Mouse (Mus musculus) ES-Bruce4 (cell line): Measurements from ENCODE around the gene Gm3164. TPM values are rescaled to one million over a fixed set of nuclear protein-coding genes. Genes with fewer than 3 reads are reported as not detected.
"Not testable (repeated sequence)": the region's sequence is repeated elsewhere in the genome, so short reads cannot be mapped to it uniquely, and the experiment has no call there.

Source experiments
- H3K27ac ChIP-seq: 2 replicates; pipeline ENCODE4 v1.5.1; 2012; ENCODE audit warnings: low read length, inconsistent platforms; ENCODE audit not compliant: insufficient read depth
- H3K27me3 ChIP-seq: 2 replicates; pipeline ENCODE4 v1.6.1; 2012; ENCODE audit warnings: mild to moderate bottlenecking, low read length, inconsistent platforms; ENCODE audit not compliant: control insufficient read depth, poor library complexity, insufficient read depth, severe bottlenecking
- H3K36me3 ChIP-seq: 2 replicates; pipeline ENCODE4 v1.6.1; 2012; ENCODE audit warnings: inconsistent platforms, mild to moderate bottlenecking, low read length, moderate library complexity; ENCODE audit not compliant: control insufficient read depth, poor library complexity, insufficient read depth, severe bottlenecking
- H3K4me1 ChIP-seq: one replicate; pipeline ENCODE4 v1.8.1; 2011; ENCODE audit warnings: low read length; ENCODE audit not compliant: control insufficient read depth, insufficient read depth
- H3K4me3 ChIP-seq: 2 replicates; pipeline ENCODE4 v1.5.1; 2011; ENCODE audit warnings: low read depth, mild to moderate bottlenecking, low read length
- H3K9ac ChIP-seq: 2 replicates; pipeline ENCODE4 v1.6.1; 2012; ENCODE audit warnings: low read depth, mild to moderate bottlenecking, inconsistent platforms; ENCODE audit not compliant: poor library complexity, severe bottlenecking
- H3K9me3 ChIP-seq: replicated peaks from 2 replicates; pipeline ENCODE4 v1.6.1; 2012; ENCODE audit warnings: mild to moderate bottlenecking, low read length, inconsistent platforms; ENCODE audit not compliant: control insufficient read depth, poor library complexity, insufficient read depth, severe bottlenecking
- polyA plus RNA-seq: library from polyadenylated mRNA; stranded (reverse); fragments of >200 nt; gene quantifications from 2 replicates; pipeline ENCODE4 v1.2.4, GENCODE M21; 2011; ENCODE audit warnings: low read depth; ENCODE audit not compliant: missing spikeins, insufficient read depth, insufficient read length

The Gm3164 gene
- 1.2 TPM in 1 of 2 replicates, not detected in the other for polyA plus RNA-seq

GRCm38 (mm10) chr14:4414965-4415835 lies at the start of gene Gm3164:
Gene Gm3164, plus strand, starts transcription at chr14:4415448.
- not testable (repeated sequence) for H3K9ac ChIP-seq, H3K27ac ChIP-seq

GRCm38 (mm10) chr14:4368991-4369390 lies 46.3 kb upstream of the Gm3164 start:
- not testable (repeated sequence) for H3K36me3 ChIP-seq, H3K4me3 ChIP-seq, H3K27ac ChIP-seq, H3K4me1 ChIP-seq, H3K9me3 ChIP-seq, H3K27me3 ChIP-seq, H3K9ac ChIP-seq

More at GRCm38 (mm10) chr14:4414965-4415835, at the start of gene Gm3164:
- not testable (repeated sequence) for H3K36me3 ChIP-seq, H3K27me3 ChIP-seq, H3K9me3 ChIP-seq, H3K4me1 ChIP-seq
- peak within 1 kb of the TSS; percentile 43 for H3K4me3 ChIP-seq

- H3K36me3 ChIP-seq, H3K4me3 ChIP-seq, H3K4me1 ChIP-seq, H3K9ac ChIP-seq, H3K9me3 ChIP-seq, H3K27me3 ChIP-seq, H3K27ac ChIP-seq: not testable (repeated sequence)
Measured at GRCm38 (mm10) chr14:4369691-4370090, 45.6 kb upstream of the Gm3164 start.

GRCm38 (mm10) chr14:4377871-4378270 lies 37.4 kb upstream of the Gm3164 start:
- not testable (repeated sequence) for H3K9ac ChIP-seq, H3K27ac ChIP-seq, H3K36me3 ChIP-seq, H3K9me3 ChIP-seq, H3K4me3 ChIP-seq, H3K4me1 ChIP-seq, H3K27me3 ChIP-seq

- H3K9me3 ChIP-seq, H3K4me1 ChIP-seq, H3K4me3 ChIP-seq, H3K27me3 ChIP-seq, H3K36me3 ChIP-seq, H3K27ac ChIP-seq, H3K9ac ChIP-seq: not testable (repeated sequence)
Measured at GRCm38 (mm10) chr14:4385606-4386005, 29.6 kb upstream of the Gm3164 start.

GRCm38 (mm10) chr14:4392841-4393530 lies 22.3 kb upstream of the Gm3164 start:
- H3K4me3 ChIP-seq, H3K36me3 ChIP-seq, H3K4me1 ChIP-seq, H3K27me3 ChIP-seq, H3K9ac ChIP-seq, H3K9me3 ChIP-seq, H3K27ac ChIP-seq: not testable (repeated sequence)

- not testable (repeated sequence) for H3K4me3 ChIP-seq, H3K9ac ChIP-seq, H3K27me3 ChIP-seq, H3K4me1 ChIP-seq, H3K36me3 ChIP-seq, H3K9me3 ChIP-seq, H3K27ac ChIP-seq
Measured at GRCm38 (mm10) chr14:4397226-4397625, 18.0 kb upstream of the Gm3164 start, which contains the start of gene Gm3159. Gene Gm3159, plus strand, starts transcription at chr14:4397526.

GRCm38 (mm10) chr14:4398624-4399023 lies 16.6 kb upstream of the Gm3164 start:
- H3K27me3 ChIP-seq, H3K4me1 ChIP-seq, H3K9ac ChIP-seq, H3K36me3 ChIP-seq, H3K4me3 ChIP-seq, H3K9me3 ChIP-seq, H3K27ac ChIP-seq: not testable (repeated sequence)

GRCm38 (mm10) chr14:4400115-4400789 lies 15.0 kb upstream of the Gm3164 start:
- not testable (repeated sequence) for H3K9me3 ChIP-seq, H3K36me3 ChIP-seq, H3K27me3 ChIP-seq, H3K4me3 ChIP-seq, H3K27ac ChIP-seq, H3K9ac ChIP-seq, H3K4me1 ChIP-seq
